Mouse (Mus musculus) liver, postnatal 0 days (tissue): ENCODE measurements around the gene Flnb. TPM values are rescaled to one million over a fixed set of nuclear protein-coding genes. Genes with fewer than 3 reads are reported as not detected.

Source experiments
- ATAC-seq: fragments of 200-750 bp; cut with Nextera tagmentation; 2 replicates; pipeline ENCODE4 v1.8.0; 2017; ENCODE audit warnings: mild to moderate bottlenecking, moderate library complexity
- DNase-seq: peaks from one replicate; pipeline ENCODE4 v3.0.0-alpha.2; 2016
- H3K27ac ChIP-seq: fragments of 300-500 bp; sonication (generic); 2 replicates; pipeline ENCODE4 v1.5.1; 2014; ENCODE audit warnings: antibody characterized with exemption, moderate library complexity, mild to moderate bottlenecking, low read depth
- H3K27me3 ChIP-seq: fragments of 300-500 bp; sonication (generic); 2 replicates; pipeline ENCODE4 v1.6.1; 2014; ENCODE audit warnings: low read length, control low read depth, mixed read lengths; ENCODE audit not compliant: insufficient read depth
- H3K36me3 ChIP-seq: fragments of 300-500 bp; sonication (generic); replicated peaks from 2 replicates; pipeline ENCODE4 v1.6.1; 2014; ENCODE audit warnings: mild to moderate bottlenecking, control low read depth, low read length, moderate library complexity, mixed read lengths; ENCODE audit not compliant: insufficient read depth
- H3K4me1 ChIP-seq: fragments of 300-500 bp; sonication (generic); 2 replicates; pipeline ENCODE4 v1.6.1; 2014; ENCODE audit warnings: antibody characterized with exemption, mild to moderate bottlenecking, control low read depth; ENCODE audit not compliant: insufficient read depth
- H3K4me2 ChIP-seq: fragments of 300-500 bp; sonication (generic); 2 replicates; pipeline ENCODE4 v1.6.1; 2014; ENCODE audit warnings: low read depth, mild to moderate bottlenecking, low read length, moderate library complexity, mixed read lengths
- H3K4me3 ChIP-seq: fragments of 300-500 bp; sonication (generic); 2 replicates; pipeline ENCODE4 v1.5.1; 2014; ENCODE audit warnings: low read depth, low read length
- H3K9ac ChIP-seq: fragments of 300-500 bp; sonication (generic); replicated peaks from 2 replicates; pipeline ENCODE4 v1.6.1; 2014; ENCODE audit warnings: mild to moderate bottlenecking, moderate library complexity
- H3K9me3 ChIP-seq: fragments of 300-500 bp; sonication (generic); 2 replicates; pipeline ENCODE4 v1.6.1; 2016; ENCODE audit warnings: mild to moderate bottlenecking, control low read depth, low read length, mixed read lengths
- CTCF ChIP-seq: sonication (generic); IDR thresholded peaks from 2 replicates; pipeline ENCODE4 v1.5.1; 2016; ENCODE audit warnings: antibody characterized with exemption, low read depth
- EP300 ChIP-seq: IDR thresholded peaks from 2 replicates; pipeline ENCODE4 v1.6.1; 2016; ENCODE audit warnings: antibody characterized with exemption, low read depth, mild to moderate bottlenecking
- WGBS: fragments of 180-500 bp; shearing (Covaris S2); extraction: QIAGEN DNeasy Blood & Tissue Kit; methylation state at CpG from one replicate; pipeline ENCODE4 v1.1.7; 2014; ENCODE audit not compliant: insufficient replicate concordance; 5-methylcytosine and 5-hydroxymethylcytosine counted together
- polyA plus RNA-seq: library from polyadenylated mRNA; unstranded; fragments of >200 nt; fragmentation: Nextera tagmentation; extraction: Ambion mirVana; gene quantifications from 2 replicates; pipeline ENCODE4 v1.2.1, GENCODE M21; 2015

The Flnb gene
- polyA plus RNA-seq, 1 experiment from 2014 or later: 2.9 TPM

GRCm38 (mm10) chr14:7863199-7863598, 45.4 kb downstream of the Flnb start:
- TF ChIP-seq CTCF (no peak), EP300 (no peak)
- 69% methylated on average over 5 of the region's 5 CpGs for WGBS
- no peak overlapping the region for H3K4me2 ChIP-seq
- H3K9ac ChIP-seq: no peak overlapping the region
- no peak overlapping the region for H3K27ac ChIP-seq
- no peaks in the 10 kb centered on the region; the same call in 1 of the 2 replicates for H3K36me3 ChIP-seq
- ATAC-seq (no peak), DNase-seq (no peak)
- no peaks in the 10 kb centered on the region for H3K9me3 ChIP-seq
- no peak overlapping the region for H3K4me3 ChIP-seq
- no peaks in the 10 kb centered on the region for H3K27me3 ChIP-seq
- 0 out of 2 replicates have a peak, but pooled peaks cover 3% of the 10 kb centered on the region for H3K4me1 ChIP-seq

- DNase-seq (no peak), ATAC-seq (no peak)
- 73% methylated on average over 9 of the region's 9 CpGs for WGBS
- Histone ChIP-seq H3K9me3 (no peaks in the 10 kb centered on the region), H3K9ac (no peak overlapping the region), H3K4me3 (no peak overlapping the region), H3K4me2 (no peak overlapping the region), H3K4me1 (0 out of 2 replicates have a peak, but pooled peaks cover 3% of the 10 kb centered on the region), H3K36me3 (no peaks in the 10 kb centered on the region; the same call in 1 of the 2 replicates), H3K27ac (no peak overlapping the region), H3K27me3 (no peaks in the 10 kb centered on the region)
- TF ChIP-seq CTCF (no peak), EP300 (no peak)
Measured at GRCm38 (mm10) chr14:7863871-7864505, 46.2 kb downstream of the Flnb start.

GRCm38 (mm10) chr14:7864506-7864899, 46.7 kb downstream of the Flnb start:
- ATAC-seq: no peak
- TF ChIP-seq EP300 (no peak), CTCF (no peak)

GRCm38 (mm10) chr14:7867224-7867623, 49.5 kb downstream of the Flnb start:
- 0 out of 2 replicates have a peak, but pooled peaks cover 3% of the 10 kb centered on the region for H3K4me1 ChIP-seq
- 78% methylated on average over 7 of the region's 7 CpGs for WGBS
- H3K4me2 ChIP-seq: no peak overlapping the region

More at GRCm38 (mm10) chr14:7864506-7864899, 46.7 kb downstream of the Flnb start:
- 66% methylated on average over 9 of the region's 9 CpGs for WGBS
- DNase-seq: no peak
- H3K27ac ChIP-seq: no peak overlapping the region
- H3K9me3 ChIP-seq: no peaks in the 10 kb centered on the region
- H3K9ac ChIP-seq: no peak overlapping the region
- H3K4me3 ChIP-seq: no peak overlapping the region
- H3K36me3 ChIP-seq: no peaks in the 10 kb centered on the region; the same call in 1 of the 2 replicates
- H3K4me2 ChIP-seq: no peak overlapping the region
- no peaks in the 10 kb centered on the region for H3K27me3 ChIP-seq
- H3K4me1 ChIP-seq: 0 out of 2 replicates have a peak, but pooled peaks cover 3% of the 10 kb centered on the region

GRCm38 (mm10) chr14:7867841-7868240, 50.1 kb downstream of the Flnb start:
- no peak for DNase-seq
- TF ChIP-seq CTCF (no peak), EP300 (no peak)

More at GRCm38 (mm10) chr14:7867224-7867623, 49.5 kb downstream of the Flnb start:
- DNase-seq: no peak
- no peaks in the 10 kb centered on the region; the same call in 1 of the 2 replicates for H3K36me3 ChIP-seq
- TF ChIP-seq CTCF: no peak
- TF ChIP-seq EP300: no peak
- no peak overlapping the region for H3K9ac ChIP-seq
- H3K4me3 ChIP-seq: no peak overlapping the region
- H3K27ac ChIP-seq: no peak overlapping the region
- ATAC-seq: no peak
- no peaks in the 10 kb centered on the region for H3K27me3 ChIP-seq
- no peaks in the 10 kb centered on the region for H3K9me3 ChIP-seq

GRCm38 (mm10) chr14:7869796-7870195, 52.0 kb downstream of the Flnb start:
- Histone ChIP-seq H3K4me2 (no peak overlapping the region), H3K4me1 (0 out of 2 replicates have a peak, but pooled peaks cover 3% of the 10 kb centered on the region), H3K27me3 (no peaks in the 10 kb centered on the region), H3K9ac (no peak overlapping the region), H3K9me3 (no peaks in the 10 kb centered on the region), H3K27ac (no peak overlapping the region), H3K4me3 (no peak overlapping the region), H3K36me3 (peaks cover 2% of the 10 kb centered on the region; the same call in 1 of the 2 replicates)
- WGBS: 83% methylated on average over 6 of the region's 6 CpGs
- DNase-seq (no peak), ATAC-seq (no peak)
- no peak for TF ChIP-seq CTCF
- TF ChIP-seq EP300: no peak

More at GRCm38 (mm10) chr14:7867841-7868240, 50.1 kb downstream of the Flnb start:
- Histone ChIP-seq H3K36me3 (no peaks in the 10 kb centered on the region; the same call in 1 of the 2 replicates), H3K9ac (no peak overlapping the region), H3K27ac (no peak overlapping the region), H3K4me2 (no peak overlapping the region), H3K27me3 (no peaks in the 10 kb centered on the region), H3K4me3 (no peak overlapping the region), H3K4me1 (0 out of 2 replicates have a peak, but pooled peaks cover 3% of the 10 kb centered on the region), H3K9me3 (no peaks in the 10 kb centered on the region)
- ATAC-seq: no peak
- WGBS: 62% methylated on average over 3 of the region's 3 CpGs
